Mouse (Mus musculus): ENCODE data around the gene Tiprl.

- TF ChIP-seq POLR2A (IDR thresholded peaks at IDR 0.05; ENCODE audit: low read depth, low read length) (no peak), CTCF (IDR thresholded peaks at IDR 0.05; ENCODE audit: extremely low read depth, insufficient read length, insufficient replicate concordance, low read depth, low read length) (no peak)
These were observed 45.6 kb upstream of the Tiprl start for GRCm38 (mm10) chr1:165282222-165282966.
